Mouse (Mus musculus) stomach, embryonic 14.5 days (tissue): ENCODE results near the gene Prss12. TPM values are rescaled to one million over a fixed set of nuclear protein-coding genes. Genes with fewer than 3 reads are reported as not detected.

ENCODE experiments used
- ATAC-seq: fragments of 200-750 bp; cut with Nextera tagmentation; 2 replicates; pipeline ENCODE4 v1.8.0; 2017; ENCODE audit warnings: low read depth, moderate TSS enrichment; ENCODE audit not compliant: insufficient number of reproducible peaks, insufficient read depth, low FRiP score
- H3K27ac ChIP-seq: fragments of 300-500 bp; sonication (generic); 2 replicates; pipeline ENCODE4 v1.5.1; 2014; ENCODE audit warnings: mild to moderate bottlenecking, low read length, moderate library complexity, mixed read lengths
- H3K27me3 ChIP-seq: fragments of 300-500 bp; sonication (generic); 2 replicates; pipeline ENCODE4 v1.6.1; 2014; ENCODE audit warnings: low read length, control low read depth, mixed read lengths; ENCODE audit not compliant: control insufficient read depth, insufficient read depth
- H3K36me3 ChIP-seq: fragments of 300-500 bp; sonication (generic); 2 replicates; pipeline ENCODE4 v1.6.1; 2014; ENCODE audit warnings: mild to moderate bottlenecking, control low read depth, low read length, moderate library complexity, mixed read lengths; ENCODE audit not compliant: control insufficient read depth, insufficient read depth
- H3K4me1 ChIP-seq: fragments of 300-500 bp; sonication (generic); 2 replicates; pipeline ENCODE4 v1.6.1; 2014; ENCODE audit warnings: low read length, control low read depth, mixed read lengths; ENCODE audit not compliant: control insufficient read depth, insufficient read depth
- H3K4me2 ChIP-seq: fragments of 300-500 bp; sonication (generic); replicated peaks from 2 replicates; pipeline ENCODE4 v1.6.1; 2014; ENCODE audit warnings: low read depth, low read length, control low read depth
- H3K4me3 ChIP-seq: fragments of 300-500 bp; sonication (generic); 2 replicates; pipeline ENCODE4 v1.5.1; 2014; ENCODE audit warnings: low read depth, low read length, control low read depth
- H3K9ac ChIP-seq: fragments of 300-500 bp; sonication (generic); replicated peaks from 2 replicates; pipeline ENCODE4 v1.6.1; 2014; ENCODE audit warnings: low read depth, mild to moderate bottlenecking, control low read depth, low read length, moderate library complexity, mixed read lengths
- H3K9me3 ChIP-seq: fragments of 300-500 bp; sonication (generic); 2 replicates; pipeline ENCODE4 v1.6.1; 2016; ENCODE audit warnings: low read depth, low read length, control low read depth; ENCODE audit not compliant: control insufficient read depth
- WGBS: fragments of 180-500 bp; shearing (Covaris S2); extraction: QIAGEN DNeasy Blood & Tissue Kit; methylation state at CpG from one replicate; pipeline ENCODE4 v1.1.7; 2014; 5-methylcytosine and 5-hydroxymethylcytosine counted together
- polyA plus RNA-seq: library from polyadenylated mRNA; unstranded; fragments of >200 nt; fragmentation: Nextera tagmentation; extraction: Ambion mirVana; gene quantifications from 2 replicates; pipeline ENCODE4 v1.2.1, GENCODE M21; 2014

Gene Prss12
- polyA plus RNA-seq, 1 experiment from 2014 or later: 1.7 TPM

DNA sequence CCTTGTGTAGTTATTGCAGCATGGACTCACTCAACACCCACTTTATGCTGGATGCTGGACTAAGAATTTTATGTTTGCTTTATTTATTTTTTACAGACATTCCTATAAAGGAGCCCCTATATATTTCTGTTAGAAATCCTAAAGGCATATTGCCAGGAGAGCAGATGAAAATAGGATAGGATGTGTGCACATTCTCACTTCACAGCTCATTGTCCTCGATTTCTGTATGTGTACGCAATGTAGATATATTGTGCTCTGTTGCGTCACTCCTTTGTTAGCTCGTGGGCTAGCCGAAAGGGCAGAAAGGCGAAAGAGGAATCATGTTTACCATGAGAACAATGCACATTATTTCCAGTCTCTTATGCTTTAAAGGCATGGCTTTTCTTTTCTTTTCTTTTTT lies 3.4 kb downstream of the Prss12 start:
- no peak for ATAC-seq
- Histone ChIP-seq H3K36me3 (no peaks in the 10 kb centered on the region), H3K27me3 (no peaks in the 10 kb centered on the region), H3K4me2 (no peak overlapping the region), H3K9ac (no peak overlapping the region), H3K4me3 (no peak overlapping the region), H3K4me1 (no peaks in the 10 kb centered on the region), H3K9me3 (no peaks in the 10 kb centered on the region), H3K27ac (no peak overlapping the region)
- 71% methylated on average over 6 of the region's 6 CpGs for WGBS

DNA sequence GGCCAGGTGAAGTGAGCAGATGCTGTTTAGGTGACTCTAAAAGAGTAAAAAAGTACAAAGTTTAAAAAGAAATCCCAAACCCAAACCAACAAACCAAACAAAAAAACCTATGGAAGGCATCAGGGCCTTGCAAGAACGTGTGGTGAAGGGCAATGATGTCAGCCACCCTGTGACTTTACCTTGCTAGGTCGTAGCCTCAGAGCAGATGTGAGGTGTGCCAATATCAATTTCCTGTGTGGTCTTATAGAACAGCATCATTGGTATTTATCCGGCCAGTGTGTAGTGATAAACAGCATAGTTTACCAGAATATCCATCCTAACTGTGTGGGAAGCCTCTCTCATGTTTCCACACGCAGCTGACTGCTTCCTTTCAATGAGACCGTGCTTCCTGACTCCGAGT lies 6.2 kb downstream of the Prss12 start:
- ATAC-seq: no peak
- H3K27me3 ChIP-seq: no peaks in the 10 kb centered on the region
- no peak overlapping the region for H3K27ac ChIP-seq
- H3K4me1 ChIP-seq: no peaks in the 10 kb centered on the region
- H3K9ac ChIP-seq: no peak overlapping the region
- 57% methylated on average over 6 of the region's 6 CpGs for WGBS
- no peaks in the 10 kb centered on the region for H3K9me3 ChIP-seq
- no peaks in the 10 kb centered on the region for H3K36me3 ChIP-seq
- no peak overlapping the region for H3K4me3 ChIP-seq
- H3K4me2 ChIP-seq: no peak overlapping the region

DNA sequence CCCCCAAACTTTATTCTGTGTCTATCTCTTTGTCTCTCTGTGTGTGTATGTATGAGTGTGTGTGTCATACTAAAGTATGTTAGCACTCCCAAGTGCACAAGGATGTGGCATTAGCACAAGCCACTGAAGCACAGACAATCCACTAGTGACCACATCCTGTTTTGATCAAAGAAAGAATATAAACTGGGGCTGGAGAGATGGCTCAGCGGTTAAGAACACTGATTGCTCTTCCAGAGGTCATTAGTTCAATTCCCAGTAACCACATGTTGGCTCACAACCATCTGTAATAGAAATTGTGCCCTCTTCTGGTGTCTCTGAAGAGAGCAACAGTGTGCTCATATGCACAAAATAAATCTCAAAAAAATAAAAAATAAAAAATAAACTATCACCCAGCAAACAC lies 12.8 kb downstream of the Prss12 start:
- H3K9me3 ChIP-seq: no peaks in the 10 kb centered on the region
- no peak overlapping the region for H3K27ac ChIP-seq
- H3K9ac ChIP-seq: no peak overlapping the region
- no peak overlapping the region for H3K4me2 ChIP-seq
- no peak overlapping the region for H3K4me3 ChIP-seq
- no peaks in the 10 kb centered on the region for H3K4me1 ChIP-seq
- no peak for ATAC-seq
- WGBS: 48% methylated on average over 1 of the region's 1 CpGs
- H3K36me3 ChIP-seq: no peaks in the 10 kb centered on the region
- no peaks in the 10 kb centered on the region for H3K27me3 ChIP-seq

GRCm38 (mm10) chr3:123460436-123460835 lies 13.7 kb downstream of the Prss12 start:
- Histone ChIP-seq H3K27ac (no peak overlapping the region), H3K4me3 (no peak overlapping the region), H3K4me1 (no peaks in the 10 kb centered on the region), H3K36me3 (no peaks in the 10 kb centered on the region), H3K9me3 (no peaks in the 10 kb centered on the region), H3K4me2 (no peak overlapping the region), H3K27me3 (no peaks in the 10 kb centered on the region), H3K9ac (no peak overlapping the region)
- ATAC-seq: no peak
- WGBS: 39% methylated on average over 1 of the region's 1 CpGs

DNA sequence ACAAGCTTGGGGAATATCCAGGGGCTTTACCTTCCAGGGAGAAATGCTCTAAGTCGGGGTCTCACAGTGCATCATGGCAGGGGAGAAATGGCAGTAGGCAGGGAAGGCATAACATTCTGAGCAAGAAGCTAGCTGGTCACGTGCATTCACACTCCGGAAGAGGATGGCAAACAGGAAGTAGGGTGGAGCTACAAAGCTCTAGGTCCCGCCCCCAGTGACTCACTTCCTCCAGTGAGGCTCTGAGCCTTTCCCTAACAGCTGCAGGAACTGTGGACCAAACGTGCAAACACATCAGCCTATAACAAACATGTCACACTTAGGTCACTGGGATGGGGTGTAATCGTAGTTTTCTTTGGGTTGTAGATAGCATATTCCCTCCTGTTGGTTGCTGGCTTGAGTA lies 15.6 kb downstream of the Prss12 start:
- no peak overlapping the region for H3K27ac ChIP-seq
- no peaks in the 10 kb centered on the region for H3K9me3 ChIP-seq
- no peak overlapping the region for H3K4me3 ChIP-seq
- no peaks in the 10 kb centered on the region for H3K36me3 ChIP-seq
- no peak overlapping the region for H3K4me2 ChIP-seq
- WGBS: 87% methylated on average over 6 of the region's 6 CpGs
- H3K9ac ChIP-seq: no peak overlapping the region
- no peak for ATAC-seq
- no peaks in the 10 kb centered on the region for H3K4me1 ChIP-seq
- no peaks in the 10 kb centered on the region for H3K27me3 ChIP-seq

DNA sequence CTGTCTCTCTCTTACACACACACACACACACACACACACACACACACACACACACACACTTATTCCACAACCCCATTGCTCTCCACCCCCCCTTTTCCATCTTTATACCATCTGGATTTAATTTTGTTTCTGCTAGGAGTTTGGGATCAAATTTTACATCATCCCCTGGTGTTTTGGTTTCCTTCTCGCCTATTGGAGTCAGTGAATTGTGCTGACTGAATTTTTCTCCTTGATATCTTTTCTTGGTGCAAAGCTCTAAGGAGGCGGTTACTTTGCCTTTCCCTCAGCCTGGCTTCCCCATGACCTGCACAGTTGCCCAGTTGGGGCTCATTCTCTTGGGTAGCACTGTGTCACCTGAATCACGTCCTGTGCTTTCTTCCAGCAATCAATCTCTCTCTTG lies 30.1 kb downstream of the Prss12 start:
- Histone ChIP-seq H3K27me3 (no peaks in the 10 kb centered on the region), H3K27ac (no peak overlapping the region), H3K4me2 (no peak overlapping the region), H3K4me1 (no peaks in the 10 kb centered on the region), H3K9me3 (no peaks in the 10 kb centered on the region), H3K36me3 (no peaks in the 10 kb centered on the region), H3K9ac (no peak overlapping the region), H3K4me3 (no peak overlapping the region)
- no peak for ATAC-seq
- 70% methylated on average over 3 of the region's 3 CpGs for WGBS

DNA sequence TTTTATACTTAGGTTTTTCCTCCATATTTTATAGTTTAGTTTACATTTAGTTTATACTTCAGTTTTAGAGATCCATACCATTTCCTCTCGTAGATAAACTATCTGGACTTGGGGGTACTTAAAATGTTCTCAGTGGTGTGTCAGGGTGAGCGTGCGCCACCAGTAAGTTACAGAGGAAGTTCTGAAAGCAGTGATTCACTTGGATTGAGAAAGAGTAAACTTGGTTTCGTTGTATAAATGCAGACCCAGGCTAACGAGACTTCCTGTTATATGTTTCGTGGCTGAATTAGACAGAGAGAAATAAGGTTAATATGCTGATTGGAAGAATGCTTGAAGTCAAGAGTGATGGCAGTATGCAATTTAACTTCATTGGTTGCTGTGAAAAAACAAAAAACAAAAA lies 34.6 kb downstream of the Prss12 start:
- Histone ChIP-seq H3K27me3 (no peaks in the 10 kb centered on the region), H3K9me3 (no peaks in the 10 kb centered on the region), H3K36me3 (no peaks in the 10 kb centered on the region), H3K4me3 (no peak overlapping the region), H3K4me1 (no peaks in the 10 kb centered on the region), H3K27ac (no peak overlapping the region), H3K4me2 (no peak overlapping the region), H3K9ac (no peak overlapping the region)
- 51% methylated on average over 6 of the region's 6 CpGs for WGBS
- no peak for ATAC-seq

GRCm38 (mm10) chr3:123491814-123492213 lies 45.1 kb downstream of the Prss12 start:
- Histone ChIP-seq H3K27ac (no peak overlapping the region), H3K4me3 (no peak overlapping the region), H3K9me3 (no peaks in the 10 kb centered on the region), H3K36me3 (no peaks in the 10 kb centered on the region), H3K9ac (no peak overlapping the region), H3K27me3 (no peaks in the 10 kb centered on the region), H3K4me2 (no peak overlapping the region), H3K4me1 (no peaks in the 10 kb centered on the region)
- 85% methylated on average over 1 of the region's 1 CpGs for WGBS
- ATAC-seq: no peak

DNA sequence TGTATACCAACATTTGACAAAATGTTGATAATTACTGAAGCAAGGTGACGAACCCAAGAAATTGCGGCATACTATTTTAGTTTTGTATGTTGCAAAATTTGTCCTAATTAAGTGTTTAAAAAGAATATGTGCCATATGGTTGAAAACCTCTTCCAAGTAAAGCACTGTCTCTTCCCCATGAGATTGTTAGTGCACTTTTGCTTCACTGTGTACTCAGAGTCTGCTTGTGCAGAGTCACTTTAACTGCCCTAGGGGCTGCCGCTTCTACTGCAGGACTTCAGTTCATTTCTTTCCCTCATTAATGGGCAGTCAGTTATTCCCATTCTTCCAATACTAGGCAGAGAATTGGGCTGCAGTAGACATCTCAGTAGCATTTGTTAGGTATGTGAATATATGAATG lies 46.5 kb downstream of the Prss12 start:
- no peak for ATAC-seq
- WGBS: 89% methylated on average over 3 of the region's 3 CpGs
- no peaks in the 10 kb centered on the region for H3K27me3 ChIP-seq
- H3K36me3 ChIP-seq: no peaks in the 10 kb centered on the region
- no peaks in the 10 kb centered on the region for H3K9me3 ChIP-seq
- no peaks in the 10 kb centered on the region for H3K4me1 ChIP-seq
- H3K4me3 ChIP-seq: no peak overlapping the region
- no peak overlapping the region for H3K27ac ChIP-seq
- no peak overlapping the region for H3K9ac ChIP-seq
- no peak overlapping the region for H3K4me2 ChIP-seq
